Mouse (Mus musculus) CH12.LX (cell line): ENCODE measurements around the gene Prr18. TPM values are rescaled to one million over a fixed set of nuclear protein-coding genes. Genes with fewer than 3 reads are reported as not detected.

Experiments used
- DNase-seq: peaks from one replicate; pipeline ENCODE4 v3.0.0-alpha.2; 2013; ENCODE audit errors: extremely low read depth
- H3K27ac ChIP-seq: 2 replicates; pipeline ENCODE4 v1.5.1; 2012; ENCODE audit warnings: low read depth, mild to moderate bottlenecking, control low read depth, moderate library complexity; ENCODE audit not compliant: insufficient read depth
- H3K27me3 ChIP-seq: replicated peaks from 2 replicates; pipeline ENCODE3; 2012; ENCODE audit warnings: inconsistent platforms
- H3K36me3 ChIP-seq, 2 experiments: replicated peaks in 1 of 2; 2 replicates each; pipeline versions ENCODE3 to v1.6.1; 2012; ENCODE audit warnings: inconsistent platforms in 1 of 2, low read length in 1 of 2, mild to moderate bottlenecking in 1 of 2, mixed read lengths in 1 of 2, moderate library complexity in 1 of 2; ENCODE audit not compliant: control insufficient read depth in 1 of 2, insufficient read depth in 1 of 2
- H3K4me1 ChIP-seq, 2 experiments: 2 replicates each; pipeline ENCODE4 v1.6.1; 2012; ENCODE audit warnings: inconsistent platforms in 1 of 2, moderate library complexity in 1 of 2; ENCODE audit not compliant: insufficient read depth in 2 of 2, control insufficient read depth in 1 of 2
- H3K4me2 ChIP-seq: 2 replicates; pipeline ENCODE4 v1.6.1; 2012; ENCODE audit warnings: low read depth, mild to moderate bottlenecking, control low read depth; ENCODE audit not compliant: poor library complexity, insufficient read depth, severe bottlenecking
- H3K4me3 ChIP-seq, 3 experiments: fragments of 150-350 bp in 1 of 3; sonication (generic) in 1 of 3; replicated peaks in 1 of 3; 2 replicates each; pipeline versions ENCODE3 to v1.5.1; 2011 to 2012; ENCODE audit warnings: low read depth in 2 of 3, low read length in 2 of 3, mild to moderate bottlenecking in 2 of 3, moderate library complexity in 2 of 3, control low read depth in 1 of 3, improper control_type of control experiment in 1 of 3, inconsistent platforms in 1 of 3, mixed read lengths in 1 of 3; ENCODE audit not compliant: poor library complexity in 1 of 3
- H3K79me2 ChIP-seq: replicated peaks from 2 replicates; pipeline ENCODE4 v1.6.1; 2012; ENCODE audit warnings: mild to moderate bottlenecking, moderate library complexity; ENCODE audit not compliant: control insufficient read depth, poor library complexity, insufficient read depth, severe bottlenecking; ENCODE audit errors: extremely low read depth
- H3K9ac ChIP-seq: 2 replicates; pipeline ENCODE4 v1.6.1; 2012; ENCODE audit warnings: low read depth, mild to moderate bottlenecking, control low read depth, moderate library complexity; ENCODE audit not compliant: insufficient read depth
- H3K9me3 ChIP-seq: replicated peaks from 2 replicates; pipeline ENCODE3; 2012; ENCODE audit warnings: low read length, inconsistent platforms, mixed read lengths
- BHLHE40 ChIP-seq: IDR thresholded peaks from 2 replicates; pipeline ENCODE4 v1.6.1; 2011; ENCODE audit warnings: mild to moderate bottlenecking, low read depth, low read length, improper control_type of control experiment
- CHD1 ChIP-seq: IDR thresholded peaks from 2 replicates; pipeline ENCODE4 v1.6.1; 2012; ENCODE audit warnings: low read depth, low read length, improper control_type of control experiment, inconsistent platforms
- ELF1 ChIP-seq: IDR thresholded peaks from 2 replicates; pipeline ENCODE4 v1.6.1; 2014; ENCODE audit warnings: low read depth, mild to moderate bottlenecking, inconsistent platforms, low read length, improper control_type of control experiment
- EP300 ChIP-seq: IDR thresholded peaks from 2 replicates; pipeline ENCODE4 v1.6.1; 2011; ENCODE audit warnings: low read length, improper control_type of control experiment
- ETS1 ChIP-seq: conservative IDR thresholded peaks from 2 replicates; pipeline ENCODE4 v1.6.1; 2012; ENCODE audit warnings: low read depth, mild to moderate bottlenecking, inconsistent platforms, low read length, improper control_type of control experiment, moderate library complexity
- IRF4 ChIP-seq: IDR thresholded peaks from 2 replicates; pipeline ENCODE4 v1.6.1; 2014; ENCODE audit warnings: low read depth, mild to moderate bottlenecking, inconsistent platforms, low read length, improper control_type of control experiment
- JUN ChIP-seq: IDR thresholded peaks from 2 replicates; pipeline ENCODE4 v1.6.1; 2011; ENCODE audit warnings: low read depth, mild to moderate bottlenecking, low read length, improper control_type of control experiment, moderate library complexity; ENCODE audit not compliant: insufficient read depth
- MAFK ChIP-seq: IDR thresholded peaks from 2 replicates; pipeline ENCODE4 v1.6.1; 2011; ENCODE audit warnings: low read length, improper control_type of control experiment; ENCODE audit not compliant: insufficient replicate concordance
- MAX ChIP-seq: IDR thresholded peaks from 2 replicates; pipeline ENCODE4 v1.6.1; 2011; ENCODE audit warnings: low read length, improper control_type of control experiment
- MAZ ChIP-seq: IDR thresholded peaks from 2 replicates; pipeline ENCODE4 v1.6.1; 2012; ENCODE audit warnings: low read depth, mild to moderate bottlenecking, inconsistent platforms, low read length, improper control_type of control experiment, moderate library complexity
- MXI1 ChIP-seq: IDR thresholded peaks from 2 replicates; pipeline ENCODE4 v1.6.1; 2011; ENCODE audit warnings: mild to moderate bottlenecking, low read depth, low read length, improper control_type of control experiment
- MYC ChIP-seq: IDR thresholded peaks from 2 replicates; pipeline ENCODE4 v1.6.1; 2011; ENCODE audit warnings: low read depth, mild to moderate bottlenecking, improper control_type of control experiment, low read length
- NELFE ChIP-seq: IDR thresholded peaks from 2 replicates; pipeline ENCODE4 v1.6.1; 2011; ENCODE audit warnings: low read depth, low read length, improper control_type of control experiment
- NRF1 ChIP-seq: IDR thresholded peaks from 2 replicates; pipeline ENCODE4 v1.6.1; 2014; ENCODE audit warnings: low read depth, mild to moderate bottlenecking, inconsistent platforms, low read length, improper control_type of control experiment, moderate library complexity
- PAX5 ChIP-seq: IDR thresholded peaks from 2 replicates; pipeline ENCODE4 v1.6.1; 2012; ENCODE audit warnings: low read length, inconsistent platforms, mixed read lengths
- RAD21 ChIP-seq: IDR thresholded peaks from 2 replicates; pipeline ENCODE4 v1.6.1; 2011; ENCODE audit warnings: low read depth, mild to moderate bottlenecking, low read length, improper control_type of control experiment, moderate library complexity
- TCF12 ChIP-seq: IDR thresholded peaks from 2 replicates; pipeline ENCODE4 v1.6.1; 2014; ENCODE audit warnings: low read depth, mild to moderate bottlenecking, inconsistent platforms, low read length, improper control_type of control experiment
- UBTF ChIP-seq: IDR thresholded peaks from 2 replicates; pipeline ENCODE4 v1.6.1; 2012; ENCODE audit warnings: low read depth, mild to moderate bottlenecking, inconsistent platforms, low read length, improper control_type of control experiment, moderate library complexity
- USF1 ChIP-seq: IDR thresholded peaks from 2 replicates; pipeline ENCODE4 v1.6.1; 2014; ENCODE audit warnings: low read depth, mild to moderate bottlenecking, inconsistent platforms, low read length, improper control_type of control experiment
- ZKSCAN1 ChIP-seq: IDR thresholded peaks from 2 replicates; pipeline ENCODE4 v1.6.1; 2012; ENCODE audit warnings: low read depth, inconsistent platforms, low read length, improper control_type of control experiment, borderline replicate concordance
- ZMIZ1 ChIP-seq: IDR thresholded peaks from 2 replicates; pipeline ENCODE4 v1.6.1; 2012; ENCODE audit warnings: low read depth, mild to moderate bottlenecking, inconsistent platforms, low read length, improper control_type of control experiment
- ZNF384 ChIP-seq: IDR thresholded peaks from 2 replicates; pipeline ENCODE4 v1.6.1; 2012; ENCODE audit warnings: low read depth, low read length, improper control_type of control experiment, inconsistent platforms
- dilution Hi-C: fragments of 300-500 bp; cut with MboI; formaldehyde crosslinking; loops from 2 replicates; pipeline ENCODE4 v1.14.3; 2020; ENCODE audit warnings: low sequenced_read_pairs; ENCODE audit not compliant: extremely low pct_unique_long_range_greater_than_20kb, extremely low pct_ligation_motif_present
- in situ Hi-C: fragments of 300-500 bp; cut with MboI; formaldehyde crosslinking; loops from 3 replicates; pipeline ENCODE4 v1.14.3; 2019; ENCODE audit warnings: low sequenced_read_pairs, low pct_ligation_motif_present, low pct_unique_long_range_greater_than_20kb, mixed read lengths
- polyA plus RNA-seq: library from polyadenylated mRNA; unstranded; fragments of >175 nt; gene quantifications from 2 replicates; pipeline ENCODE4 v1.2.1, GENCODE M21; 2012; ENCODE audit warnings: low read depth; ENCODE audit not compliant: insufficient read length
- total RNA-seq, 2 experiments: library from RNA; depleted of rRNA; stranded (reverse); fragments of 300-350 nt in 1 of 2; fragments of >200 nt in 1 of 2; gene quantifications; 2 replicates each; pipeline ENCODE4 v1.2.3; 2012 to 2014

Gene Prr18
- total and polyA plus RNA-seq, 3 experiments, result 0.07 to 0.12 (median 0.08) TPM

DNA sequence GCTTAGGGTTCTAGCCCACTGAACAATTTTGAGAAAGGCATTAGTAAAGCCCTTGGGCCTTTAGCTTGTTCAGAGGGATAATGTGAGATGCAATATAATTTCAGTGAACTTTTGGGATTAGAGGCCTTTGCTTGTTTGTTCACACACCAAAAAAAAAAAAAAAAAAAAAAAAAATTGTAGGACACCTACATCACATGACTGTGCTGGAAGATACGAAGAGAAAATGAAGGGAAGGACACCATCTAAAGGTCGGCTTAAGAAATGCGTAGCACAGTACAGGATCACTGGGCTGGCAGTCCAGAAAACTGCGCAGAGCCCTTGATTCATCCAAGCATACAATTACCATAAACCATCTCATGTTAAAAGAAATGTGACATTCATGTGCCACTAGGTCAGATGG lies 35.7 kb upstream of the Prr18 start (continued):
- TF ChIP-seq RAD21, result peak; percentile 57
- no peak for TF ChIP-seq ZKSCAN1
- no peak for TF ChIP-seq ZMIZ1
- no peak for TF ChIP-seq NRF1
- no peak for TF ChIP-seq TCF12
- no peak for TF ChIP-seq MAZ
- no peak for TF ChIP-seq MAFK
- TF ChIP-seq ETS1, result no peak
- no peak for TF ChIP-seq JUN
- no peak for TF ChIP-seq BHLHE40
- no peak for TF ChIP-seq CHD1
- no peak for TF ChIP-seq ELF1
- no peak for TF ChIP-seq EP300
- TF ChIP-seq NELFE, result no peak
- peak; percentile 32 for TF ChIP-seq USF1

DNA sequence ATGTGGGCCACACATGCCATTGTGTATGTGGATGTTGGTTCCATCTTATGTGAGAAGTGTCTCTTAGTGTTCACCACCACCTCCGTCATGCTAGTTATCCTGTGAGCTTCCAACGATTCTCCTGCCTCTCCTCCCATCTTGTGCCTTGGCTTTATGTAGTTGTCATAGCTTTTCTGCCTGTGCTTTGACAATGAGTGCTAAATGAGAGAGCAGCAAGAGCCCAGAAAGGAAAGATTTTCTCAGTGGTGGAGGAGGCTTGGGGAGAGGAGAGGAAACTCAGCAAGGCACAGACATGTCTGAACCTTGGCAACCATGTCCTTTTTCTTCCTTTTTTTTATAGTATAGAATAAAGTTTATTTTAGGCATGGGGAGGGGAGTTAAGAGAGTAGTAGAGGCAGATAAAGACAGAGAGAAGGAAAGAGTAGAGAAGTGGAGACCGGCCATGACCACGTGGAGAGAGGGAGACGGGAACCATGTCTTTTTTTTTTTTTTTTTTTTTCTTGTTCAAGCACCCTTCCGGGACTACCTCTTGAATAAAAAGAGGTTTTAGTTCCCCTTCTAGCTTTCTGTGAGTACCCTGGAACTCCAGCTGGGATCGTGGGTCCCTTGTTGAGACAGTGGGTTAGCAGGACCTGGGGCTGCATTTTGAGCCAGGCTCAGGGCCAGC lies 34.4 kb upstream of the Prr18 start:
- in situ Hi-C loops, result loop anchor here (10.0 kb wide), 1 partner anchor 108 kb away; no protein-coding TSS in a partner anchor
- dilution Hi-C loops, result no loop called here
- no peak overlapping the region for H3K27ac ChIP-seq

DNA sequence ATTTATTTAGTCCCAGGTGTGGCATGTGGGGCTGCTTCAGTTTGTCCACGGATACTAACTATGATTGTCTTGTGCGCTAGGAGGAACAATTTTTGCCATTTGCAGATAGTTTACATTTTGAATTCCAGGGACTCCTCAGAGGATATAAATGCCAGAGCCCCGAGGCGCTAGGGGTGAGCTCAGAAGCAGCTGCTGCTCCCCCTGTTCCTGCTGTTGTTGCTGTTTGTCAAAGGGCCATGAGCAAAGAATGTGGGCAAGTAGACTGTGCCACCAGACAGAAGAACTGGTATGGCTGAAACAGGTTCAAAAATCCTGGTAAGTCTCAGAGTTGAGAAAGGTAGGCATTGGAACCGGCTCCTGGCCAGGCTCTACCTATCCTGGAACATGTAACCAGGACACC lies 33.6 kb upstream of the Prr18 start:
- TF ChIP-seq MYC (no peak), ELF1 (no peak), IRF4 (no peak), MXI1 (no peak), RAD21 (no peak), PAX5 (no peak), UBTF (no peak)

More for the DNA sequence above, 34.4 kb upstream of the Prr18 start:
- Histone ChIP-seq H3K79me2 (no peaks in the 10 kb centered on the region), H3K36me3 (peaks cover 0 to 19% of the 10 kb centered on the region in 2 experiments), H3K9ac (no peak overlapping the region), H3K9me3 (no peaks in the 10 kb centered on the region)
- peak; percentile 91 for TF ChIP-seq MYC
- TF ChIP-seq ZNF384, result peak; percentile 94
- peak; percentile 83; the same call in 1 of the 2 replicates for TF ChIP-seq MAX
- no peak for TF ChIP-seq MAZ
- TF ChIP-seq, all 38 proteins: peak for 3
- H3K4me1 ChIP-seq, result peaks cover 8 to 55% of the 10 kb centered on the region in 2 experiments; a peak in 3 of 4 replicates
- no peak overlapping the region; the same call in 1 of the 2 replicates for H3K4me2 ChIP-seq
- H3K4me3 ChIP-seq, result no peak overlapping the region
- DNase-seq, result no peak
- no peaks in the 10 kb centered on the region for H3K27me3 ChIP-seq

More for the DNA sequence above, 33.6 kb upstream of the Prr18 start:
- dilution Hi-C loops (no loop called here), in situ Hi-C loops (loop anchor here (10.0 kb wide), 1 partner anchor 109 kb away; no protein-coding TSS in a partner anchor)
- Histone ChIP-seq H3K4me3 (no peak overlapping the region), H3K9ac (no peak overlapping the region), H3K4me2 (no peak overlapping the region), H3K4me1 (peaks cover 8 to 48% of the 10 kb centered on the region in 2 experiments; a peak in 3 of 4 replicates), H3K9me3 (no peaks in the 10 kb centered on the region), H3K27ac (no peak overlapping the region), H3K27me3 (no peaks in the 10 kb centered on the region), H3K79me2 (no peaks in the 10 kb centered on the region), H3K36me3 (peaks cover 0 to 14% of the 10 kb centered on the region in 2 experiments)
- no peak for DNase-seq
